Mouse (Mus musculus) cortical plate, adult 2 months (tissue): ENCODE measurements around the gene Kif17.

Source experiments
- CTCF ChIP-seq: fragments of 200-500 bp; IDR thresholded peaks from 2 replicates; pipeline ENCODE4 v1.5.1; 2011; ENCODE audit warnings: mild to moderate bottlenecking, control low read depth, low read length; ENCODE audit not compliant: insufficient read depth; ENCODE audit errors: extremely low read depth
- POLR2A ChIP-seq: fragments of 200-500 bp; IDR thresholded peaks from 2 replicates; pipeline ENCODE4 v1.6.1; 2011; ENCODE audit warnings: mild to moderate bottlenecking, low read length, control low read depth; ENCODE audit not compliant: insufficient read depth; ENCODE audit errors: extremely low read depth

DNA sequence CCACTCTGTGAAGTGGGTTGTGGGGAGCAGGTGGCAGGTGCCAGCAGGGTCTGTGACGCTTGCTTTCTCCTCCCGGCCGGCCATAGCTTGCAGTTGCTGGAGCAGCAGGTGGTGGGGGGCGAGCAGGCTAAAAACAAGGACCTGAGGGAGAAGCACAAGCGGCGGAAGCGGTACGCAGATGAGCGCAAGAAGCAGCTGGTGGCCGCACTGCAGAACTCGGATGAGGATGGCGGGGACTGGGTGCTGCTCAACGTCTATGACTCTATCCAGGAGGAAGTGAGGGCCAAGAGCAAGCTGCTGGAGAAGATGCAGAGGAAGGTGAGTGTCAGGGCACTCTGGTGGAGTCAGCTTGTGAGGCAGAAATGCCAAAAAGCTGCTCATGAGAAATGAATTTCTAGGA is 41.8 kb downstream of the Kif17 start:
- TF ChIP-seq POLR2A (no peak), CTCF (no peak)
